Mouse (Mus musculus) brain, embryonic 14.5 days (tissue): ENCODE measurements at regions not wholly inside any gene's neighbourhood (a gene's known extent, or its start where the extent isn't known, plus 50 kb on each side); places are given as distances from the start of the nearest gene placed in this dataset.

Experiments
- DNase-seq: peaks from one replicate; pipeline ENCODE4 v3.0.0-alpha.2; 2011; ENCODE audit warnings: low read depth
- CTCF ChIP-seq: fragments of 200-500 bp; IDR thresholded peaks from 2 replicates; pipeline ENCODE4 v1.5.1; 2012; ENCODE audit warnings: inconsistent platforms, mild to moderate bottlenecking, moderate library complexity, borderline replicate concordance; ENCODE audit not compliant: insufficient read depth, insufficient read length; ENCODE audit errors: extremely low read depth
- POLR2A ChIP-seq: fragments of 200-500 bp; IDR thresholded peaks from 2 replicates; pipeline ENCODE4 v1.6.1; 2012; ENCODE audit warnings: mild to moderate bottlenecking, inconsistent platforms, borderline replicate concordance; ENCODE audit not compliant: poor library complexity, insufficient read depth, insufficient read length, severe bottlenecking; ENCODE audit errors: extremely low read depth

DNA sequence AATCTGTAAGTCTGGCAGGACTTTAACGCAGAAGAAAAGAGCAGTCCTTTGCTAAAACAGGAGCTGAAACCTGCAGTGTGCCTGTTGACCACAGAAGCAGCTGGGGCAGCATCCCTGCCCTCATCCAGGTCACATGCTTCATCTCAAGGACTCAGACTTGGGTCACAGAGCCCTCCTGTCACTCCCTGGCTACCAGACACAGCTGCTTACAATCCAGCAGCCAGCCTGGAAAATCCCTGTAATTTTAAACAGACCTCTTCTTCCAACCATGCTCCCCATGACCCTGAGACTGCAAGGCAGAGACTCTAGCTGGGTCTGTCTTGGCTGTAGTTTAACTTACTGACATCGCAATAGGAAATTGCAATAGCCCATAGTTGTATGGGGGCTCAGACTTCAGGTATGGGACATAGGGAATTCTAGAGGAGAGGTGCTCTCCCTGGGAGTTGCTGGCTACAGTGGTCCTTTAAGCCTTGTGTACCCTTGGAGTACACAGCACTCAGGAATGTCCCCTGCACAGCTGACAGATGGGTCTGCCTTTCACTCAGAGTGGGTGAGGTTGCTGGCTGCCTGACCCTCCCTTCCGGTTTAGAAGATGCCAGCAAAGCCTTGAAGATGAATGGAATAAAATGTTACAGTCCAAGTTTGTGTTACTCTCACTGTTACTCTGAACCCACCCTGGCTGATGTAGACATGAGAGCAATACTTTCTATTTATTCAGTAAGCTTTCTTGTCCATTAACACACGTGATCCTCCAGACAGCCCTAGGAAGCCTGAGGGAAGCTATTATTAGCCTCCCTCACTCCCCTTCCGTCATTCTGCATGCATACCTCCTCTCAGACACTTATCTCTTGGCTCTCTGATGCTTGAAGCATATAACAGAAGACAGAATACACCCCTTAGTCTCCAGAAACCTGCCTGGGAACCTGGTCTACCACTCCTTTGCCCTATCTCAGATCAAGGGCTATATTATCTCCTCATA, 159.7 kb downstream of the Sox11 start:
- peak; percentile 76 for DNase-seq
- TF ChIP-seq POLR2A (no peak), CTCF (no peak)

DNA sequence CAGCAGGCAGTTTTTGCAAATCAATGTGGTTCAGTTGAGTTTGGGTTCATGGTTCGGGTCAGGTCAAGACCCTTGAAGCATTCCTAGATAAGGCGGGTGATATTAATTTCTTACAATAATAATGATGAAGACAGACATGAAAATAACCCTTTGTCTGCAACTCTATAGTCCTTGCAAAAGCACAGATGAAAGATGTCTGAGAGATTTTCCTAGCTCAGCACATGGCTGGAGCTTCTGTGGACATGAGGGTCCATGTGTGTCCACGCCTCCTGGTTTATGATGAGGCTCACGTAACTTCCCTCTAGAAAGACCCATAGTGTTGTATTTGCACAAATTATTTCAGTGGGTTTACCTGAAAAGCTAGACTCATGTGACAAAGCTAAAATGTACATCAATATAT, 168.8 kb downstream of the Sox11 start:
- TF ChIP-seq CTCF (no peak), POLR2A (no peak)
- DNase-seq, result no peak

DNA sequence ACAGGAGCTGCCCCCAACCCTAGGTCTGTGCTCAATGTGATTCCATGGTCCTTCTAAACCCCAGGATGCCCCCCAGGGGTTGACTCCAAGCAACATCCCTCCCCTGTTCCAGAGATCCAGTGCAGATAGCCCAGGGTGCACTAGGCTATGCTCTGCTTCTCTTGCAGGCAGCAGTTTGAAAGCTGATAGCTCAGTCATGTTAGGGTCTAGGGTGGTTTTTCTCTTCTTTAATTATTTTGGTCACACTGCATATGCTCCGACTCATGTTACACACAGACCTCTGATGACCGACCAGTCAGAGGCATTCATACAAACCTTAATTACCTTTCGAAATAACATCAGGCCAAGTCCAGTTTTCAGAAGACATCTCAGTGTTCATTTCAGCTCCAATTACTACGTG, 169.2 kb downstream of the Sox11 start:
- TF ChIP-seq CTCF (no peak), POLR2A (no peak)
- DNase-seq, result no peak

DNA sequence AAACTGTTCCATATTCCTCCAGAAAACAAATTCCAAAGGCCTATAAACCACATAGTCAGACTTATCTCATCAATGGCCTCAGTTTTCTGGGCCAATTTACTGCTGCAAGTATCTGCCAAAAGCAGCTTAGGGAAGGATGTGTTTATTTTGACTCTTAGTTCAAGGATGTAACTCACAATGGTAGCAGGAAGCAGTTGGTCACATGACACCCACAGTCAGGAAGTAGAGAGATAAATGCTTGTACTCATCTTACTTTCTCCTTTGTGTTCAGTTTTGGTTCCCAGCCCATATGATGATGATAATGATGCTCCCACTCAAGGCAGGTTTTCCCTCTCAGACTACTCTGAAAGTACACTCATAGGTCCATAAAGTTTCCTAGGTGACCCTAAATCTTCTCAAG, 170.8 kb downstream of the Sox11 start:
- TF ChIP-seq CTCF, result no peak
- DNase-seq, result no peak

DNA sequence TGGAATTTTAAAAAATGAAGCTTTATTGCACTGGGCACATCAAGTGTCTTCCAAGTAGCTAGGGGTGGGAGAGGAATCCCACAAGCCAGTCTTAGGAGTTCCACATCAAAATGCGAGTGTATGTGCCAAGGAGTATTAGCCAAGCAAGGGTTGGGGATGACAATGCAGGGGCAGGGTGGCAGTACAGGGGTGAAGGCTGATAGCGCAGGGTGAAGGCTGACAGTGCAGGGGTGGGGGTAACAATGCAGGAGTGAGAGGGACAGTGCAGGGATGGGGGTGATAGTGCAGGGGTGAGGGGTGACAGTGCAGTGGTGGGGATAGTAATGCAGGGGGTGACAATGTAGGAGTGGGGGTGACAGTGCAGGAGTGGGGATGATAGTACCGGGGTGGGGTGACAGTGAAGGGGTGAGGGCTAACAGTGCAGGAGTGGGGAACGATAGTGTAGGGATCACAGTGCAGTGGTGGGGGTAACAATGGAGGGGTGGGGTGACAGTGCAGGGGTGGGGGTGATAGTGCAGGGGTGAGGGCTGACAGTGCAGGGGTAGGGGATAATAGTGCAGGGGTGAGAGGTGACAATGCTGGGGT, 177.4 kb downstream of the Sox11 start:
- no peak for DNase-seq
- no peak for TF ChIP-seq CTCF
- no peak for TF ChIP-seq POLR2A

DNA sequence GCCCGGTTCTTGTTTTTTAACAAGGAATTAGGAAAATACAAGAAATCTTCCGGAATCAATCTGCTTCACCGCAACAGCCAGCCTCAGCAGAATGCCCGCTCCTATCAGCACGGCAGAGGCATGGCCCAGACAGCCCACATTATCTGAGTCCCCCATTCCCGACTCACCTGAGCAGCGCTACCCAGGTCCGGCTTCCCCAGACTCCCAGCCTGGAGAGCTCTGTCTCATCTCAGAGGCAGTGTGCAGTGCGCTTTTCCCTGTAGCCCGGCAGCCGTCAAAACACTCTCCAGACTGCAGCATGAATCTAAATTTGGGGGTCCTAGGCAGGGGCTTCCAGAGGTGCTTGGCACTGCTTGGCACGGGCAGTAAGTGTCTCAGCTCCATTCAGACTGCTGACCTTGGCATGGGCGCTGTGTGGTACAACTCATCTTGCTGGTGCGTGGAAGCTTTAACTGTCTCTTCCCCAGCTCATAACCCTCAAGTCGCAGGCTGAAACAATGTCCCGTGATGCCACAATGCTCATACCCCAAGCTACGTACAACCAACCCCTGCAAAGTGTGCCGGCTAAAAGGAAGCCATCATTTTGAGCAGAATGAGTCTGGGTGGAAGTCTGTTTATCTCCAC, 182.2 kb downstream of the Sox11 start:
- DNase-seq, result no peak
- TF ChIP-seq CTCF (no peak), POLR2A (no peak)

DNA sequence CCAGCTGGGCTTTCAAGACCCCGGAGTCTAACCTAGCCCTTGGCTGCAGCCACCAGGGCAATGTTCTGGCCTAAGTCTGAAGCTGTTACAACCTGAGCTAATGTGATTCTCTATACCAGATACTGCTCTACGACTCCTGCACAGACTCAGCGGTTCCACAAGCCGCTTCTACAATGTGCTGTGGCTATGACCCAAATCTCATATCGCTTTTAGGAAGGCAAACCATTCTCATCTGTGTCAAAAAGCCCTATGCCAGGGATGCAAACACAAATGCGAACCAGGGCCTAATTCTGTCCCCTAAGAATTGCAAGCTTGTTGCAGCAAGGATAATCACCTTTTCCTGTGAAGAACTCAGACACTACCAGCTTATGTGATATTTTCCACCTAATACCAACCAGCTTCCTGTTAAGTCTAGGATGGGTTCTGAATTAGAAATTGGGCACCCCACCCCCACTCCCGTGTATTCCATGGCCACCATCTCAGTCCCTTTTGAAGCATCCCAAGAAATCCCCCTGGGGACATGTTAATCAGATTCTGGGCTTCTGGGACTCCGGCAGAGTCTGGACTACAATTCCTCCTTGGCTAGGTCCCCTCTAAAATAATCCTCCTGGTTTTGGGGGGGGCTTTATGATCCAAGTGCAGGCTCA, 182.8 kb downstream of the Sox11 start:
- DNase-seq, result peak; percentile 54
- no peak for TF ChIP-seq POLR2A
- TF ChIP-seq CTCF, result no peak

DNA sequence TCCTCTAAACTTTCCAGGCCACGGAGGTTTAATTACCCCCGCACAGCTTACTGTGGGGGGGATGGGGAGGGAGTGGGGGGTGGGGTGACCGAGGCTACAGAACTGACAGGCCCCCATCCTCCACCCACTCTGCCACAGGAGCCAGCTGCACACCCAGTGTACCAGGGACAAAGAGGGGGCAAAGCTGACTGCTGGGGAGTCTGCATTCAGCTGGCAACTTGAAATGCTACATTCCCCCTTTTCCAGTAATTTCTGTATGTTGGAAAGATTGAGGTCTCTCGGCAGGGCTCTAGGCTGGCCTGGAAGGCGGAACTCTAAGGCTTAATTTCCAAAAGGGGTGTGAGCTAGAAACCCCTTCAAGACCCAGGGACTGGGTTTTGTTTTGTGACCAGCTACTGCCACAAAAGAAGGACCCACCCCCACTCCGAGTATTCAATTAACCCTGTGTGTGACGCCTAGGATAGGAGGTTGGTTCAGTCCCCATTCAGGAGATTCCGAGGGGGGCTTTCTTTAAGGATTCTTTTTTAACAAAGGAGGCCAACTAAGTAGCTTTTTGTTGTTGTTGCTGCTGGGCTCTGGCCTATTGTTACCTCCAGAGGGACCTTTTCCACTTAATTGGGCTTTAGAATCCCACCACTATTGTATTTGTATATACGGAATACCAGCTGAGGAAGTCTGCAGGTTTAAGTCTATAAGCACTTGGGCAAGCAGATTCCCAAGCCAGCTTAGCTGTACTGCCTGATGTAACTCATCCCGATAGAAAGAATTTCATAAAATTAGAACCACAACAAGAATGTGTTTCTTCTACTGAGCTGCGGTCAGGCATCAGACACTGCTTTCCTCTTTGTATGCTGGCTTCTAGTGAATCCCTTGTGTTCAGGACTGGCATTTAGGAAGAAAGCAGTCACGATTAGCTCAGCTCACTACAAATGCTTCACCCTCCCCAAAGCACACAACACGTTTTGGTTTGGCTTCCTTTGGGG, 191.2 kb downstream of the Sox11 start:
- peak; percentile 92 for DNase-seq
- TF ChIP-seq POLR2A, result no peak
- no peak for TF ChIP-seq CTCF

DNA sequence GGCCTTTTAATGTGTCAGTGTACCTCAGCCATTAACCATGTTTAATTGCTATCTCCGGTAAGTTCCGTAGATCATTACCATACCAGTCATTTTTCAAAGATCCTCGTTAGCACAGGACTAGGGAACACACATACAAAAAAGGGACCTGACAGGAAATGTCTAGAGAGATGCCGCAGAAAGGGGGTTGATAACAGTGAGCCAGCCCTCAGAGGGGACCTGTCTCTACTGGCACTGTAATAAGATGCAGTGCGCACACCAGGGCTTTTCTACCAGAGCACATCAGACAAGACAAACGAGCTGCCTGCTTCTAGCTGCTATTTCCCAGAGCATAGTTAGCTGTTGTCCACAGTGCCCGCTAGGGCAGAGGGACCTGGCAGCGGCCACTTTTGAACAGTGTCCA, 199.1 kb downstream of the Sox11 start:
- peak; percentile 66 for DNase-seq
- no peak for TF ChIP-seq CTCF
- no peak for TF ChIP-seq POLR2A

DNA sequence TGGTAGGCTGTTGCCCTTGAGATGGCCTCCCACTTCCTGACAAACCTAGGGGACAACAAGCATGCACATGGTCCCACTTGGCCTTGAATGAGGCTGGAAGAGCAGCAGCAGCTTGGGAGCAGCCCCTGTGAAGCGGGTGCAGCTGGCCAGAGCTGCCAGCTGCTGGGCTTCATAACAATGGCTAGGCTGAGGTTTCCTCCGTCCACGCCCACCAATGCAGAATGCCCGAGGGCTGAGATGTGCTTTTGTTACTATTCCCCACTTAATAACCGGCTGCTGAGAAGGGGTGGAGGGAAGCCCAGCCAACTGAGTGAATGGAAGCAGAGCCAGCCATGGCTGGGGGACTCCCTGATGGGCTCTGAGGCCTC, 202.1 kb downstream of the Sox11 start:
- TF ChIP-seq CTCF, result no peak
- no peak for TF ChIP-seq POLR2A
- DNase-seq, result peak; percentile 94

DNA sequence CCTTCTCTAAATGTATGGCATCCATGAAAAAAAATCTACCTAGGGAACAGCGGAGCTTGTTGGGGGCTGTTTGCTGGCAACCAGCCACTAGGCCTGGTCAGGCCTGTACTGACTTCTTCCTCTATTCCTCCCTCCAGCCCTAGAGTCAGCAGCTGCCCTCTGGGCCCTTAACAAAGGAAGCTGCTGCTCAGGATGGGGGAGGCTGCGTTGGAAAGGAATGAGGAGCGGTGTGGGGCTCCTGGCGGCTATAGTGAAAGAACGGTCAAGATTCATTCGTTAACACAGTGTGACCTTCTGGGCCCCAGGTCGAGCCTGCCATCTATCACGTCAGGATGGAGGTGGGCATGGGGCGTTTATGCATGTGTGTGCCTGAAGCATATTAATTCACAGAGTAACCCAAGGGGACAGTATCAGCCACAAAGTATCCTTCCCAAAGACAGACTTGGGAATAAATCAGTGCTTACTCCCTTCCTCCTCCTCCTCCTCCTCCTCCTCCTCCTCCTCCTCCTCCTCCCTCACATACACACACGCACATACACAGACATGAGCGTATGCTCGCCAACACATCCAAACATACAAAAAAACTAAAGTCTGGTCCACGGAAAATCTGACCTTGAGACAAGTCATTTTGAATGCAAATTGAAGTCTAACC, 202.6 kb downstream of the Sox11 start:
- DNase-seq, result peak; percentile 73

More for the DNA sequence above, 202.6 kb downstream of the Sox11 start:
- TF ChIP-seq POLR2A, result no peak
- no peak for TF ChIP-seq CTCF
